Mouse (Mus musculus): ENCODE measurements at regions not wholly inside any gene's neighbourhood (a gene's known extent, or its start where the extent isn't known, plus 50 kb on each side); places are given as distances from the start of the nearest gene placed in this dataset.
A peak's percentile ranks its signal among the peaks of the same experiment; 100 is the strongest.
"Not testable (repeated sequence)": the region's sequence is repeated elsewhere in the genome, so short reads cannot be mapped to it uniquely, and the experiment has no call there.

- DNase-seq (ENCODE audit: low read depth, low spot score) = not testable (repeated sequence)
Observed at GRCm38 (mm10) chr10:52529661-52530060, 112.3 kb downstream of the Nus1 start.

GRCm38 (mm10) chr10:52530846-52531245 lies 113.5 kb downstream of the Nus1 start:
- no peak for DNase-seq (ENCODE audit: low read depth, low spot score)

GRCm38 (mm10) chr10:52533278-52533892 lies 116.0 kb downstream of the Nus1 start:
- no peak for DNase-seq (ENCODE audit: low read depth, low spot score)

- DNase-seq (ENCODE audit: low read depth, low spot score) = peak; percentile 44
Observed at GRCm38 (mm10) chr10:52533893-52534287, 116.5 kb downstream of the Nus1 start.

- no peak for DNase-seq (ENCODE audit: low read depth, low spot score)
Observed at GRCm38 (mm10) chr10:52545566-52545965, 128.2 kb downstream of the Nus1 start.

GRCm38 (mm10) chr10:52577383-52577782 lies 113.0 kb upstream of the Slc35f1 start:
- no peak for DNase-seq (ENCODE audit: low read depth, low spot score)

GRCm38 (mm10) chr10:52577795-52578194 lies 112.5 kb upstream of the Slc35f1 start:
- no peak for DNase-seq (ENCODE audit: low read depth, low spot score)

GRCm38 (mm10) chr10:52578238-52578832 lies 112.0 kb upstream of the Slc35f1 start:
- no peak for DNase-seq (ENCODE audit: low read depth, low spot score)

GRCm38 (mm10) chr10:52593780-52594179 lies 96.6 kb upstream of the Slc35f1 start:
- no peak for DNase-seq (ENCODE audit: low read depth, low spot score)

Data from telencephalon, adult 2 months (tissue).